Mouse (Mus musculus) frontal cortex, adult 2 months (tissue): ENCODE data around the gene Olfr547. TPM values are rescaled to one million over a fixed set of nuclear protein-coding genes. Genes with fewer than 3 reads are reported as not detected.
A peak's percentile ranks its signal among the peaks of the same experiment; 100 is the strongest.
"Not testable (repeated sequence)": the region's sequence is repeated elsewhere in the genome, so short reads cannot be mapped to it uniquely, and the experiment has no call there.

Experiments used
- DNase-seq, 2 experiments: peaks; one replicate each; pipeline ENCODE4 v3.0.0; 2022; ENCODE audit warnings: low spot score in 1 of 2; ENCODE audit errors: extremely low spot score in 1 of 2
- polyA plus RNA-seq: library from polyadenylated mRNA; depleted of rRNA; stranded (reverse); fragments of >200 nt; gene quantifications from 2 replicates; pipeline ENCODE4 v1.2.3, GENCODE M21; 2012; rRNA removed

Gene Olfr547
- not detected in 2 replicates for polyA plus RNA-seq

GRCm38 (mm10) chr7:102534449-102534848, at the start of gene Olfr547:
Gene Olfr547 (plus strand): TSS chr7:102534749.
- DNase-seq: no peak

- not testable (repeated sequence) for DNase-seq
Observed at GRCm38 (mm10) chr7:102484766-102485165, 49.8 kb upstream of the Olfr547 start.

DNA sequence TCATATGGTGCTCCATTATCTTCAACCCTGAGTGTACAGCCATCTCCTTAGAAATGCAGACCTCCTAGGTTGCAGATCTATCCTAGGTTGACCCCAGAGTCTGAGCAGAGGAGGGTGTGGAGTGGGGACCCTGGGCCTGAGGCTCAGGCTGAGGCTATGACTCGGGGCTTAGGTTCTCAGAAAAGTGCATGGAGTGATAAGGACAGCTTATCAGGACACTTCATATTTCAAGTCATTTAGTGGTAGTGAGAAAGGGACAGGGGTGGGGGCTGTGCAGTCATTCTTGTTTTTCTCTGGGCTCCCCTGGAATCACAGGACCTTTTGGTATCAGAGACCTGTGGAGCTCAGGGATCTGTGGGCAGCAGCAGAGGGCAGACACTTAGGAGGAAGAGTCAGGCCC, 48.4 kb upstream of the Olfr547 start:
- DNase-seq: no peak

DNA sequence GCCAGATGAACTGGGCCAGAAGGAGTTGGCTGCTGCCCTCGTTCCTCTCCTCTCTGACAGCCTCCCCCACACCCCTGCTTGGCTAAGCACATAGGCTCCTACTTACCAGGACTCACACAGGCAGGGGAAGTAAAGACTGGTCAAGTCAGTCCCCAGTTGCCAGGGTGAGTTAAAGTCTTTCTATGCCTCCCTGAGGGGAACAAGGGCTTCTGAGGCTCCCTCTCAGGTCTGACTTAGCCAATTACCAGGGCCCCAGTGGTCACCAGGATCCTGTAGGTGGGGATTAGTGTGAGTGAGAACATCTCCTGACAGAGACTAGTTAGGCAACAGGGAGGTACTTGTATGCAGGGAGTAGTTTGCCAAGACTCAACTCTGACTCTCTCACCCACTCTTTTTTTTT, 46.4 kb upstream of the Olfr547 start, which contains the start of gene Olfr544:
Olfr544 (minus strand) TSS at position 153 of the 400 bp plus-strand sequence.
- no peak for DNase-seq

DNA sequence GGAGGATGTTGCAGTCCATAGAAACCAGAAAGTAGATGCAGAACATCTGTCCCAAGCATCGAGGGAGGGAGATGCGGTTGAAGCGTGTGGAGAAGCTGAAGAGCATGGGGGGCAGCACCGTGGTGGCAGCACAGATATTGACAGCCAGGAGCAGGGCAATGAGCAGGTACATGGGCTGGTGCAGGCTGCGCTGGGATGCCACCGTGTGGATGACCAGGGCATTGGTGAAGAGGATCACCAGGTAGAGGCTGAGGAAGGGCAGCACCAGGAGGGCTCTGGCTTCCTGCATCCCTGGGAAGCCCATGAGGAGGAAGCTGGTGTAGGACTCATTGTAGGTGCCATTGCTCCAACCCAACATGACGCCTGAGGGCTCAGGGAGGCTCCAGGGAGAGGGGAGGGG, 40.1 kb upstream of the Olfr547 start:
- not testable (repeated sequence) for DNase-seq

GRCm38 (mm10) chr7:102499473-102499872, 35.1 kb upstream of the Olfr547 start, which contains the start of gene Olfr545:
Gene Olfr545 (minus strand): TSS chr7:102499573.
- DNase-seq: no peak

DNA sequence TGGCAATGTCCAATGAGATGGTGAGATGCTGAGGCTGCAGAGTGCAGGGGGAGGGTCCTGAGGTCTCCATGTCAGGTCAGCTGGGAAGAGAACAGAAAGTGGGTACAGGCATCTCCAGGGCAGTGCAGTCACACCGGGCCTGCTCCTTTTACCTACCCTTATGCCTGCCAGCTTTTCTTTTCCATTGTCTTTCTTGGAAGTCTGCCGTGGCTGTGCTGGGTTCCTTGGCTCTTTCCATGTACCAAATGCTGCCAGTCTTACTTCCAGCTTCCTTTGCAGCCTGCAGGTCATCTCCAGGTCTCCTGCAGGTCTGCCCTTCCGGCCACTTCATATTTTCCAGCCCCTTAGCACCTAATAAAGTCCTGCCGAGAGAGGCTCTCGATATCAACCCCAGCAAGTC, 32.6 kb upstream of the Olfr547 start:
- DNase-seq: no peak

GRCm38 (mm10) chr7:102506848-102507247, 27.7 kb upstream of the Olfr547 start:
- peak; percentile 55 to 90 for DNase-seq

- DNase-seq: no peak
Observed at GRCm38 (mm10) chr7:102508066-102508465, 26.5 kb upstream of the Olfr547 start.

DNA sequence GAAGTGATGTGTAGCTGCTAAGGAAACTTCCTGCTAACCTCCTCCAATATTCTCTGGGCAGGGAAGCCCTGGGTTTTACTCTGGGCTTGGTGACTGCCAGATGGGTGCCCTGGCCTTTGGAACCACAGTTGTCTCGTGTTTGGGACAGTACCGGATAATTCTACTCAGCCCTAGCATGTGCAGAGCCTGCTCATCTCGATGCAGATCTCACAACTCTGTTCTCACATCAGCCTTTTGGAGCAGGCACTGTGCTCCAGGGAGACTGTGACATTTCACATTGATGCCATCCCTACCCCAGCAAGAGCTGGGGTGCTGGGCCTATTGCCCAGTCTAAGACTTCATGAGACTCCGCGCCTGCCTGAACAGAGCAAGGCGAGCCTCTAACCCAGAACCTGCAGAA, 25.9 kb upstream of the Olfr547 start:
- DNase-seq: no peak

DNA sequence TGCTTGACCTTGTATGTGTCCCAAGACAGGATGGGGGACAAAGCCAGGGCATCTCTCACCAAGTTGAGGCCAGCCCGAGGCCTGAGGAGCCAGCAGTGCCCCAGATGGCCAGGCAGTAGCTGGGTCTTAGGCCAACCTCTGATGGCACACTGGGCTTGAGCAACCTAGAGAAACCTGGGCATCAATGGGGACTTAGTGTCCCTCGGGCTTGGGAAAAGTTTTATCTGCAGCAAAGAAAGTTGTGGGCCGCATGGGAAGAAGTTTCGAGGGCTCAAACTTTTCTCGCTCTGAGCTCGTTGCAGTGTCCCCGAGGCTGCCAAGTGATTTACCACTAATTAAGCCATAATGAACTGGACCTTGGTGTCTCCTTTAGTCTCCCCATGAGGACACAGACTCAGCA, 24.8 kb upstream of the Olfr547 start:
- no peak for DNase-seq

GRCm38 (mm10) chr7:102511927-102512326, 22.6 kb upstream of the Olfr547 start:
- no peak for DNase-seq

DNA sequence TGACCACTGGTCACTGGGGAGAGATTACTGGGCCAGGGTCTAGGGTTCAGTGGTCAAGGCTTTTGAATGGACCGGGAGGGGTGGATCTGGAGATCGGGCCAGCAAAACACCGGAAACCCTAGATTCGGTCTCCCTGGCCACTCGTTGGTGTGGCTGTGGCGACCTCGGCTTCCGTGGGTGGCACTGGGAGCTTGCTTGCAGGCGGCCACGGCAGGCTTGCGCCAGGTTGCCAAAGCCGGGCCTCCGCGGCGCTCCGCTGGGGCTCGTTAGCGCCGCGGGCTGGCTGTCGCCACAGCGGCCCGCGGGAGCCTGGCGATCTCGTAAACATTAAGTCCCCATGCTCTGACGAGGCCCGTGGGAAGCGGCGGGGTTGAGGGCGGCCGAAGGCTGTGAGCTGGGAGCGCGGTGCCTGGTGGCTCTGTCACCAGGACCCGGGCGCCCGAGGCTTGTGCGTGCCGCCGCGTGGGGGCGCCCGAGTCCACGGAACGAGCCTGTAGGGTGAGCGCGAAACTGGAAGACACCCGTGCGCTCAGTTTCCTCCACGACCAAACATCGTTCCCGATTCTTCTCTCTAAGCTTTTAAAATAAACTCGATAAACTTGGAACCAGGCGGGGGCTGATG, 21.6 kb upstream of the Olfr547 start:
- DNase-seq: peak; percentile 20 to 88

- DNase-seq: no peak
Observed at GRCm38 (mm10) chr7:102514144-102514543, 20.4 kb upstream of the Olfr547 start.

- no peak for DNase-seq
Observed at GRCm38 (mm10) chr7:102516261-102517050, 18.1 kb upstream of the Olfr547 start.

DNA sequence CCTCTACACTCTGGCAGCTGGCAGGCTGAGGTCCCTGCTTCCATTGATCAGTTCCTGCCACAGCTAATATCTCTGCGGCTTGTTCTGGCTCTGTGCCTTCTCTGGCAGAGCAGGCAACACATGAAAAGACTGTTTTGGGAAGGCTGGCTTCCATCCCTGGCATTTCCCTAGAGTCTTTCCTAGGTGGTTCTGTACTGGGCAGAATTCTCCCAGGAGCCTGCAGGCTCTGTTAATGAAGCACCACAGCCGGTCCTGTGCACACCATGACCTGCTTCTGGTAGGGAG, 17.6 kb upstream of the Olfr547 start:
- DNase-seq: no peak

GRCm38 (mm10) chr7:102529052-102529451, 5.5 kb upstream of the Olfr547 start:
- no peak for DNase-seq

DNA sequence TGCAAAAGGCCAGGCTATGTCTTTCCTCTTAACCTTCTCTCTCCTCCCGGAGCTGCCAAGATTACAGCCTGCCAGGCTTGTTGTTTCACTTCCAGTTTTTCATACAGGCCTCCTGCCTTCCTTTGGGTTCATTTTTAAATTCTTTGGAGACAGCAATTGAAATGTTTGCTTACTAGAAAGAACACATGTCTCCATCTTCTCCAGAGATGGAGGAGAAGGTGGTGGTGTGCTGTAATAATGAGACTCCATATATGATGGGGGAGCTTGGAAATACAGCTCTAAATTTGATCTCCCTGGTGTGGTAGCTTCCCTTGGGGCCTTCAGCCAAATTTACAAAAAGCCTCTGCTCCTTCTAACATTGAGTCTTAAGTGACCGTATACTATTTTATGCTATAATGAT, 6.0 kb downstream of the Olfr547 start, which contains the start of gene Olfr548-ps1:
Olfr548-ps1 (plus strand) TSS at position 301 of the 400 bp plus-strand sequence.
- no peak for DNase-seq

DNA sequence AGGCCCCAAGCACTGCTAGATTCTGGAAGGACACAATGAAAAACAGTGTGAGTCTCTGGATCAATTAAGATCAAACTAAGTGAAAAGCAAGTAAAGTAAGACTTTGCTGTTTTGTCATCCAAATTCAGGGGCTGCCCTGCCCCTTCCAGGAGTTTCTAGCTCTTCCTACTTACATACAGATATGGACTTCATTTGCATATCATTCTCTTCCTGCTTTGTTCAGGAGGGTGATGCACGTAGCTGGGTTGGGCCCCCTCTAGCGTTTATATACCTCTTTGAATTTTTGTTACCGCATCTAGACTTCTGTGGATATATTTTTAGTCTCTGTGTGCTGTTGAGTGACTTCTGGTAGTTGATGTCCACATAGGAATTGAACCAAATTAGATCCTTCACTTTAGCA, 6.7 kb downstream of the Olfr547 start:
- DNase-seq: no peak

GRCm38 (mm10) chr7:102549570-102549969, 15.0 kb downstream of the Olfr547 start, which contains the start of gene Olfr549:
Gene Olfr549 (plus strand): TSS chr7:102549870.
- no peak for DNase-seq

DNA sequence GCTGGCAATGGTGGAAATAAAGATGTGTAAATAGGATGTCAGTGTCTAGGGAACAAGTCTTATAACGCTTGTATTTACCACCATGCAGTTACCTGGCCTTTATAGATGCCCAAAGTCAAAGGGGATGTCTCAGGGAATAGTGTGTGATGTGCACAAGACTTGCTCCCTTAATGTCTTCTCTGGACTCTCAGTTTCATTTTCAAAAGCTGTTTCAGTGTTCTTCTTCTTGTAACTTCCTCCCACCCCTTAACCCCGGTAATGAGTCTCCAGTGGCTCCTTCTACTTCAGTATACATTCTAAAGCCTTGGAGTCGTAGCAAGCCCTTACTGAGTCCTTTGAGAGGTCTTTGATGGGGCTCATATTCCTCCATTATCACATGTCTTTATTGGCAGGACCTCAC, 18.7 kb downstream of the Olfr547 start:
- DNase-seq: no peak
